Mouse (Mus musculus): ENCODE results near the gene Got2.

DNA sequence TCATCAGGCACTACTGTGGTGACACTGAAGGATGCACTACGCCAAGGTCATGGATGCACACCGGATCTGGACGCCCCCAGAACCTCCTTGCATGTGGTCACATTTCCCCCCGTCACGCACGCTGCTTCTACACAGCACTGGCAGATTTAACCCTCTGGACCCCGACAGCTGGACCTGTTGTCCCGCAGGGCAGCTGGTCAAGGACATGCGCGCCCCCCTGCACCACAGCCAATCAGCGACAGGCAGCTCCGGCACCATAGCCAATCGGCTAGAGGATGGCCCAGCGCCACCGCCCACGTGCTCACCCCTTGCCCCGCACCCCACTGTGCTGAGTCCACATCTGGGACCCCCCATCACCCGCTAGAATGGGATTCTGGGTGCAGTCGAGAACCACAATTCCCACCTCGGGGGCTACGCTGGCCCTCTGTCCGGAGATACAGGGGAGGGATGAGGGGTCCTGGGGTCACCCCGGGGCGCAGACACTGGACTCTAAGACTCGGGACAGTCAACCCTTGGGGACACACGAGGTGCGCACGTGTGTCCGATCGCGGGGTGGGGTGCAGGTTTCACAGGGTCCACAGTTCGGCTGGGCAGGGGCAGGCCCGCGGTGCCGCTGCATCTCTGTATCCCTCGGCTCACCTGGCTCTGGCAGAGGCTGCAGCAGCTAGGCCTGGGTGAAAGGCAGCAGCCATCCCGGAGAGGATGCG, 616 bp downstream of the Got2 start:
- TF ChIP-seq CTCF (IDR thresholded peaks at IDR 0.05; ENCODE audit: borderline replicate concordance, extremely low read depth, insufficient read depth, insufficient read length) (no peak), POLR2A (IDR thresholded peaks at IDR 0.05; ENCODE audit: borderline replicate concordance, extremely low read depth, insufficient read depth, insufficient read length, poor library complexity, severe bottlenecking) (no peak)

All from brain, embryonic 14.5 days (tissue).